Mouse (Mus musculus) MEL (cell line): ENCODE measurements around the gene March10. TPM values are rescaled to one million over a fixed set of nuclear protein-coding genes. Genes with fewer than 3 reads are reported as not detected.

Experiments
- DNase-seq: peaks from one replicate; pipeline ENCODE4 v3.0.0; 2011; ENCODE audit warnings: low read depth, low spot score
- H3K27ac ChIP-seq: 2 replicates; pipeline ENCODE4 v1.5.1; 2012; ENCODE audit warnings: low read depth, mild to moderate bottlenecking, control low read depth, low read length, moderate library complexity; ENCODE audit not compliant: control insufficient read depth
- H3K27me3 ChIP-seq, 2 experiments: fragments of 150-350 bp in 1 of 2; sonication (generic) in 1 of 2; 2 replicates each; pipeline ENCODE4 v1.6.1; 2012; ENCODE audit warnings: low read length in 2 of 2, mild to moderate bottlenecking in 2 of 2, improper control_type of control experiment in 1 of 2, moderate library complexity in 1 of 2; ENCODE audit not compliant: insufficient read depth in 2 of 2, control insufficient read depth in 1 of 2
- H3K36me3 ChIP-seq, 2 experiments: 2 replicates each; pipeline ENCODE4 v1.6.1; 2012 to 2014; ENCODE audit warnings: low read length in 2 of 2, improper control_type of control experiment in 1 of 2, inconsistent platforms in 1 of 2, mild to moderate bottlenecking in 1 of 2; ENCODE audit not compliant: insufficient read depth in 2 of 2, control insufficient read depth in 1 of 2
- H3K4me1 ChIP-seq, 2 experiments: fragments of 150-350 bp in 1 of 2; sonication (generic) in 1 of 2; 2 replicates each; pipeline ENCODE4 v1.6.1; 2012; ENCODE audit warnings: low read length in 2 of 2, improper control_type of control experiment in 1 of 2, mild to moderate bottlenecking in 1 of 2; ENCODE audit not compliant: insufficient read depth in 2 of 2, control insufficient read depth in 1 of 2
- H3K4me3 ChIP-seq, 2 experiments: fragments of 150-350 bp in 1 of 2; sonication (generic) in 1 of 2; 2 replicates each; pipeline ENCODE4 v1.5.1; 2012; ENCODE audit warnings: low read depth in 2 of 2, low read length in 2 of 2, mild to moderate bottlenecking in 2 of 2, moderate library complexity in 2 of 2, control low read depth in 1 of 2, improper control_type of control experiment in 1 of 2; ENCODE audit not compliant: control insufficient read depth in 1 of 2, insufficient read depth in 1 of 2
- H3K79me2 ChIP-seq: 2 replicates; pipeline ENCODE4 v1.6.1; 2012; ENCODE audit warnings: mild to moderate bottlenecking, low read length, moderate library complexity; ENCODE audit not compliant: control insufficient read depth, poor library complexity, insufficient read depth
- H3K9ac ChIP-seq: 2 replicates; pipeline ENCODE4 v1.6.1; 2012; ENCODE audit warnings: low read depth, mild to moderate bottlenecking, control low read depth, low read length, moderate library complexity; ENCODE audit not compliant: control insufficient read depth, poor library complexity, severe bottlenecking
- H3K9me3 ChIP-seq: fragments of 150-350 bp; sonication (generic); replicated peaks from 2 replicates; pipeline ENCODE4 v1.6.1; 2012; ENCODE audit warnings: mild to moderate bottlenecking, low read length, improper control_type of control experiment, moderate library complexity; ENCODE audit not compliant: insufficient read depth
- E2F4 ChIP-seq: IDR thresholded peaks from 2 replicates; pipeline ENCODE4 v1.6.1; 2011; ENCODE audit warnings: low read depth, low read length, improper control_type of control experiment, borderline replicate concordance
- EP300 ChIP-seq, 2 experiments: IDR thresholded peaks; 2 replicates each; pipeline ENCODE4 v1.6.1; 2011; ENCODE audit warnings: improper control_type of control experiment in 2 of 2, low read length in 2 of 2, low read depth in 1 of 2, mild to moderate bottlenecking in 1 of 2
- GABPA ChIP-seq: IDR thresholded peaks from 2 replicates; pipeline ENCODE4 v1.6.1; 2012; ENCODE audit warnings: low read depth, mild to moderate bottlenecking, inconsistent platforms, low read length, improper control_type of control experiment, moderate library complexity
- GATA1 ChIP-seq: IDR thresholded peaks from 2 replicates; pipeline ENCODE4 v1.6.1; 2011; ENCODE audit warnings: low read depth, low read length, improper control_type of control experiment
- HCFC1 ChIP-seq: IDR thresholded peaks from 2 replicates; pipeline ENCODE4 v1.6.1; 2012; ENCODE audit warnings: low read depth, mild to moderate bottlenecking, inconsistent platforms, low read length, improper control_type of control experiment, moderate library complexity
- MAFK ChIP-seq: IDR thresholded peaks from 2 replicates; pipeline ENCODE4 v1.6.1; 2011; ENCODE audit warnings: low read depth, mild to moderate bottlenecking, low read length, improper control_type of control experiment, borderline replicate concordance
- MAZ ChIP-seq: IDR thresholded peaks from 2 replicates; pipeline ENCODE4 v1.6.1; 2012; ENCODE audit warnings: low read depth, mild to moderate bottlenecking, inconsistent platforms, low read length, improper control_type of control experiment
- MXI1 ChIP-seq: IDR thresholded peaks from 2 replicates; pipeline ENCODE4 v1.6.1; 2011; ENCODE audit warnings: mild to moderate bottlenecking, low read depth, low read length, improper control_type of control experiment
- MYC ChIP-seq: IDR thresholded peaks from 2 replicates; pipeline ENCODE4 v1.6.1; 2011; ENCODE audit warnings: low read depth, mild to moderate bottlenecking, low read length, improper control_type of control experiment, moderate library complexity
- NELFE ChIP-seq: IDR thresholded peaks from 2 replicates; pipeline ENCODE4 v1.6.1; 2011; ENCODE audit warnings: low read depth, low read length, improper control_type of control experiment
- RCOR1 ChIP-seq: IDR thresholded peaks from 2 replicates; pipeline ENCODE4 v1.6.1; 2012; ENCODE audit warnings: low read depth, mild to moderate bottlenecking, inconsistent platforms, low read length, improper control_type of control experiment
- SIN3A ChIP-seq: IDR thresholded peaks from 2 replicates; pipeline ENCODE4 v1.6.1; 2012; ENCODE audit warnings: low read length, improper control_type of control experiment, inconsistent platforms
- TAL1 ChIP-seq: IDR thresholded peaks from 2 replicates; pipeline ENCODE4 v1.6.1; 2012; ENCODE audit warnings: mild to moderate bottlenecking, inconsistent platforms, low read length, moderate library complexity, mixed read lengths
- TBP ChIP-seq: IDR thresholded peaks from 2 replicates; pipeline ENCODE4 v1.8.0; 2011; ENCODE audit warnings: low read depth, low read length, improper control_type of control experiment
- ZC3H11A ChIP-seq: IDR thresholded peaks from 2 replicates; pipeline ENCODE4 v1.6.1; 2012; ENCODE audit warnings: low read depth, mild to moderate bottlenecking, inconsistent platforms, low read length, improper control_type of control experiment
- ZMIZ1 ChIP-seq: IDR thresholded peaks from 2 replicates; pipeline ENCODE4 v1.6.1; 2012; ENCODE audit warnings: low read depth, mild to moderate bottlenecking, inconsistent platforms, low read length, improper control_type of control experiment, moderate library complexity
- polyA plus RNA-seq, 2 experiments: library from polyadenylated mRNA; stranded (reverse) in 1 of 2; unstranded in 1 of 2; fragments of >175 nt in 1 of 2; fragments of >200 nt in 1 of 2; gene quantifications; 2 replicates each; pipeline versions ENCODE4 v1.2.1 to v1.2.4; 2012; ENCODE audit warnings: low replicate concordance in 2 of 2, low read depth in 1 of 2; ENCODE audit not compliant: insufficient read length in 2 of 2, insufficient read depth in 1 of 2, missing spikeins in 1 of 2
- total RNA-seq: library from RNA; depleted of rRNA; stranded (reverse); fragments of 300-350 nt; gene quantifications from 2 replicates; pipeline ENCODE4 v1.2.3, GENCODE M21; 2012

Gene March10
- total and polyA plus RNA-seq, 3 experiments: not detected

GRCm38 (mm10) chr11:105352152-105352551, 104.4 kb downstream of the March10 start:
- H3K36me3 ChIP-seq: no peaks in the 10 kb centered on the region
- H3K9ac ChIP-seq: no peak overlapping the region
- no peaks in the 10 kb centered on the region for H3K79me2 ChIP-seq
- H3K4me1 ChIP-seq: no peaks in the 10 kb centered on the region
- no peak for TF ChIP-seq TBP
- no peaks in the 10 kb centered on the region for H3K9me3 ChIP-seq
- H3K27ac ChIP-seq: no peak overlapping the region
- H3K4me3 ChIP-seq: no peak overlapping the region
- H3K27me3 ChIP-seq: peaks cover 2 to 17% of the 10 kb centered on the region in 2 experiments; a peak in 2 of 4 replicates
- no peak for DNase-seq

GRCm38 (mm10) chr11:105350643-105351042, 105.9 kb downstream of the March10 start:
- Histone ChIP-seq H3K27me3 (peaks cover 0 to 2% of the 10 kb centered on the region in 2 experiments; a peak in 2 of 4 replicates), H3K9ac (no peak overlapping the region), H3K27ac (no peak overlapping the region), H3K4me1 (no peaks in the 10 kb centered on the region), H3K4me3 (no peak overlapping the region), H3K9me3 (no peaks in the 10 kb centered on the region), H3K36me3 (no peaks in the 10 kb centered on the region), H3K79me2 (no peaks in the 10 kb centered on the region)
- DNase-seq: no peak
- TF ChIP-seq MAZ (no peak), E2F4 (no peak), TAL1 (no peak), MXI1 (no peak)

- Histone ChIP-seq H3K27ac (no peak overlapping the region), H3K79me2 (no peaks in the 10 kb centered on the region), H3K36me3 (no peaks in the 10 kb centered on the region), H3K27me3 (no peaks in the 10 kb centered on the region), H3K9ac (no peak overlapping the region), H3K4me3 (no peak overlapping the region), H3K4me1 (no peaks in the 10 kb centered on the region), H3K9me3 (no peaks in the 10 kb centered on the region)
- DNase-seq: no peak
- TF ChIP-seq ZC3H11A: no peak
- TF ChIP-seq GABPA: no peak
- no peak for TF ChIP-seq SIN3A
- TF ChIP-seq ZMIZ1: no peak
- no peak for TF ChIP-seq RCOR1
- TF ChIP-seq MYC: no peak
- TF ChIP-seq HCFC1: no peak
- TF ChIP-seq GATA1: no peak
- no peak for TF ChIP-seq NELFE
- TF ChIP-seq MAFK: no peak
- TF ChIP-seq EP300 (IDR thresholded peaks at IDR 0.05; ENCODE audit: low read depth in 1 of 2, low read length in 2 of 2): no peak
Measured at GRCm38 (mm10) chr11:105349780-105350324, 106.7 kb downstream of the March10 start.
